Mouse (Mus musculus): ENCODE measurements around the gene Jag1. TPM values are rescaled to one million over a fixed set of nuclear protein-coding genes. Genes with fewer than 3 reads are reported as not detected.

Gene Jag1
- polyA plus RNA-seq, 1 experiment: 3.2 TPM

GRCm38 (mm10) chr2:137134035-137134434 lies 17.6 kb upstream of the Jag1 start:
- WGBS: 26% methylated on average over 5 of the region's 5 CpGs

DNA sequence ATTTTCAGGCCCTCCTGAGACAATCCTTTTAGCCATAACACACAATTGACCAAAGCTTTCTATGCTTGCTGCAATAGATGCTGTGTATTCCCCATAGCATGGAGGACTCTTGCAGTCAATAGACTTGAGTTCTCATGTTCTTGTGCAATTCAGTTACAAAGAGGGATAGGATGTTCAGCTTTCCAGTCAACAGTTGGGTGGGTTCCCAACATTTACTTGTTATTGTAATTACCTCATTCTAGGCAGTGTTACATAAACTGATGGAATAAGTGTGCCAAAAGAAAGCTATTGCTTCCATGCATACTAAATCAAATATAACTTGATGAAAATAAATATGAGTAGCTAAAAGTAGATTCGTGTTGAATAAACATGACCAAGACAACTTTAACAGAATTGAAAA lies 8.4 kb upstream of the Jag1 start:
- Histone ChIP-seq H3K27me3 (ENCODE audit: control insufficient read depth, insufficient read depth, low read length) (no peaks in the 10 kb centered on the region), H3K36me3 (ENCODE audit: control insufficient read depth, insufficient read depth, low read length) (no peaks in the 10 kb centered on the region), H3K4me1 (ENCODE audit: control insufficient read depth, insufficient read depth, insufficient read length, low read length) (no peaks in the 10 kb centered on the region), H3K27ac (ENCODE audit: insufficient read depth, low read depth, low read length) (no peak overlapping the region), H3K4me3 (ENCODE audit: low read depth, low read length) (no peak overlapping the region)
- TF ChIP-seq POLR2A (IDR thresholded peaks at IDR 0.05; ENCODE audit: low read depth, low read length) (no peak), CTCF (IDR thresholded peaks at IDR 0.05; ENCODE audit: extremely low read depth, insufficient read length, insufficient replicate concordance, low read depth, low read length) (no peak)
- 63% methylated on average over 1 of the region's 1 CpGs for WGBS

More at GRCm38 (mm10) chr2:137134035-137134434, 17.6 kb upstream of the Jag1 start:
- H3K27ac ChIP-seq (ENCODE audit: insufficient read depth, low read depth, low read length): no peak overlapping the region
- no peaks in the 10 kb centered on the region for H3K27me3 ChIP-seq (ENCODE audit: control insufficient read depth, insufficient read depth, low read length)
- H3K36me3 ChIP-seq (ENCODE audit: control insufficient read depth, insufficient read depth, low read length): no peaks in the 10 kb centered on the region
- TF ChIP-seq POLR2A (IDR thresholded peaks at IDR 0.05; ENCODE audit: low read depth, low read length): no peak
- TF ChIP-seq CTCF (IDR thresholded peaks at IDR 0.05; ENCODE audit: extremely low read depth, insufficient read length, insufficient replicate concordance, low read depth, low read length): no peak
- no peak overlapping the region for H3K4me3 ChIP-seq (ENCODE audit: low read depth, low read length)
- H3K4me1 ChIP-seq (ENCODE audit: control insufficient read depth, insufficient read depth, insufficient read length, low read length): peaks cover 5% of the 10 kb centered on the region; the same call in 1 of the 2 replicates

- Histone ChIP-seq H3K4me1 (ENCODE audit: control insufficient read depth, insufficient read depth, insufficient read length, low read length) (peaks cover 5% of the 10 kb centered on the region; the same call in 1 of the 2 replicates), H3K4me3 (ENCODE audit: low read depth, low read length) (peak overlapping the region; percentile 85), H3K27me3 (ENCODE audit: control insufficient read depth, insufficient read depth, low read length) (no peaks in the 10 kb centered on the region), H3K27ac (ENCODE audit: insufficient read depth, low read depth, low read length) (peak overlapping the region; percentile 97), H3K36me3 (ENCODE audit: control insufficient read depth, insufficient read depth, low read length) (no peaks in the 10 kb centered on the region)
- WGBS: under 1% methylated on average over 33 of the region's 33 CpGs
- TF ChIP-seq CTCF (IDR thresholded peaks at IDR 0.05; ENCODE audit: extremely low read depth, insufficient read length, insufficient replicate concordance, low read depth, low read length): peak; percentile 75
- no peak for TF ChIP-seq POLR2A (IDR thresholded peaks at IDR 0.05; ENCODE audit: low read depth, low read length)
These were observed 862 bp upstream of the Jag1 start for GRCm38 (mm10) chr2:137117321-137117690.

- under 1% methylated on average over 61 of the region's 61 CpGs for WGBS
- H3K27ac ChIP-seq (ENCODE audit: insufficient read depth, low read depth, low read length): peak overlapping the region; percentile 97
- no peak for TF ChIP-seq CTCF (IDR thresholded peaks at IDR 0.05; ENCODE audit: extremely low read depth, insufficient read length, insufficient replicate concordance, low read depth, low read length)
- TF ChIP-seq POLR2A (IDR thresholded peaks at IDR 0.05; ENCODE audit: low read depth, low read length): peak; percentile 86
- no peaks in the 10 kb centered on the region for H3K27me3 ChIP-seq (ENCODE audit: control insufficient read depth, insufficient read depth, low read length)
- H3K4me1 ChIP-seq (ENCODE audit: control insufficient read depth, insufficient read depth, insufficient read length, low read length): peaks cover 5% of the 10 kb centered on the region; the same call in 1 of the 2 replicates
- H3K4me3 ChIP-seq (ENCODE audit: low read depth, low read length): peak overlapping the region; percentile 85
- no peaks in the 10 kb centered on the region for H3K36me3 ChIP-seq (ENCODE audit: control insufficient read depth, insufficient read depth, low read length)
These were observed 354 bp upstream of the Jag1 start for GRCm38 (mm10) chr2:137116675-137117320.

- no peaks in the 10 kb centered on the region for H3K27me3 ChIP-seq (ENCODE audit: control insufficient read depth, insufficient read depth, low read length)
- TF ChIP-seq CTCF (IDR thresholded peaks at IDR 0.05; ENCODE audit: extremely low read depth, insufficient read length, insufficient replicate concordance, low read depth, low read length): no peak
- peak; percentile 31 for TF ChIP-seq POLR2A (IDR thresholded peaks at IDR 0.05; ENCODE audit: low read depth, low read length)
These were observed 1.0 kb downstream of the Jag1 start for GRCm38 (mm10) chr2:137115241-137116024.

DNA sequence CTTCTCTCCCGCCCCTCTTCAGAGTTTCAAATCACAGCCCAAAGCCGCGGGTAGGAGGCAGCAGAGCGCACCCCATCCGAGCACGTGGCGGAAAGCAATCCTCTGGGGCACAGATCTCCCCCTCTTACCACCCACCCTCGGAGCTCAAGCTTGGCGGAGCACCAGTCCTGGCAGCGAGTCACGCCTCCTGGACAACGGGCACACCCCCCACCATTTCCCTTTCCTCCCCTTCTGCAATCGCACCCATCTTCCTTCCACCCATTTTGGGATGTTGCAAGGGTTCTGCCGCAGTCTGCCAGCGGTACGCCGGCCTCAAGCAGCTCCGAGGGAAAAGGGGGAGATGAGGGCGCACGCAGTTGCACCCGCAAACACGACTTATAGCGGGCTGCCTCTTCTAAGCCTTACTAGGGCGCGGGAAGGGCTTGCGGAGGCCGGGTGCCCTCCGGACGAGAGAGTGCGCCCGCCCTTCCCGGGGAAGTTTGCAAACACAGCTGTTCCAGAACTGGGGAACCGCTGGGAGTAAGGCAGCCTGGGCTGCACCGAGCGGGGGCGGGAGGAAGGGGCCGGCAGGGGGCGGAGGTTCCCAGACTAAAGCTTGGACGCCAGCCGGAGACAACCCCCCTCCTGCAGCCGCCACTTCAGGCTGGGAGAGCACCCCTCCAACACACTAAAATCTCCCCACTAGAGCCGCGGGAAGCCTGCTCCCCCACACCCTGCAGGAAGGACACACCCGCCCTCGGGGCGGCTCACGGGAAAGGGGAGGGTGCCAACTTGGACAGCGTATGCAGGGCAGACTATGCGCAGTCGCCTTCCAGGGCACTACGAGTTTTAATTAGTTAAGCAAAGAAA lies 2.0 kb downstream of the Jag1 start:
- Histone ChIP-seq H3K27me3 (ENCODE audit: control insufficient read depth, insufficient read depth, low read length) (no peaks in the 10 kb centered on the region), H3K27ac (ENCODE audit: insufficient read depth, low read depth, low read length) (peak overlapping the region; percentile 74), H3K4me3 (ENCODE audit: low read depth, low read length) (peak overlapping the region; percentile 85), H3K36me3 (ENCODE audit: control insufficient read depth, insufficient read depth, low read length) (no peaks in the 10 kb centered on the region), H3K4me1 (ENCODE audit: control insufficient read depth, insufficient read depth, insufficient read length, low read length) (peaks cover 8% of the 10 kb centered on the region)
- TF ChIP-seq CTCF (IDR thresholded peaks at IDR 0.05; ENCODE audit: extremely low read depth, insufficient read length, insufficient replicate concordance, low read depth, low read length) (peak; percentile 64; the same call in 1 of the 2 replicates), POLR2A (IDR thresholded peaks at IDR 0.05; ENCODE audit: low read depth, low read length) (no peak)
- 1% methylated on average over 51 of the region's 51 CpGs for WGBS

More at GRCm38 (mm10) chr2:137115241-137116024, 1.0 kb downstream of the Jag1 start:
- Histone ChIP-seq H3K4me1 (ENCODE audit: control insufficient read depth, insufficient read depth, insufficient read length, low read length) (peaks cover 5% of the 10 kb centered on the region; the same call in 1 of the 2 replicates), H3K36me3 (ENCODE audit: control insufficient read depth, insufficient read depth, low read length) (no peaks in the 10 kb centered on the region), H3K4me3 (ENCODE audit: low read depth, low read length) (peak overlapping the region; percentile 85), H3K27ac (ENCODE audit: insufficient read depth, low read depth, low read length) (peak overlapping the region; percentile 74)
- WGBS: under 1% methylated on average over 40 of the region's 40 CpGs

All from small intestine, adult 2 months (tissue).